Comparison of ENCODE assay signal across 17 mouse cellular contexts in genomic region chr14:76696729-76697128, GRCm38 (mm10).
DNase-seq lines count a peak whose midpoint lies in the region; ATAC-seq and TF ChIP-seq lines count a peak whose summit lies in the region.
"Had no signal": no experiment of that assay in that cellular context is flagged by ENCODE, and none has a peak within 500 bp of the region (broad histone marks: within the 10 kb centered on the region; RNA-seq: fewer than 3 reads in every experiment).

No protein-coding gene starts in this region.

- no peak for TF ChIP-seq POLR2A in brain, embryonic 14.5 days (IDR thresholded peaks at IDR 0.05; ENCODE audit: borderline replicate concordance, extremely low read depth, insufficient read depth, insufficient read length, poor library complexity, severe bottlenecking)

- no peaks in the 10 kb centered on the region for H3K9me3 ChIP-seq in kidney, embryonic 14.5 days (ENCODE audit: control insufficient read depth, low read length)
- no peaks in the 10 kb centered on the region for H3K9me3 ChIP-seq in hindbrain, postnatal 0 days (ENCODE audit: low read length)
- H3K9me3 ChIP-seq: liver, embryonic 12.5 days; megakaryocyte, embryonic 14.5 days had no signal

- H3K9ac ChIP-seq in kidney, embryonic 14.5 days (ENCODE audit: low read depth, low read length), result no peak overlapping the region
- no peak overlapping the region for H3K9ac ChIP-seq in hindbrain, postnatal 0 days (replicated peaks; ENCODE audit: low read length)
- H3K9ac ChIP-seq: liver, embryonic 12.5 days had no signal

- H3K4me3 ChIP-seq in kidney, embryonic 14.5 days (ENCODE audit: low read length), result no peak overlapping the region
- H3K4me3 ChIP-seq in hindbrain, postnatal 0 days (ENCODE audit: low read length), result no peak overlapping the region
- H3K4me3 ChIP-seq: liver, embryonic 12.5 days; megakaryocyte, embryonic 14.5 days had no signal

- H3K4me1 ChIP-seq in kidney, embryonic 14.5 days (ENCODE audit: control insufficient read depth, insufficient read depth, low read length), result peaks cover 50% of the 10 kb centered on the region
- H3K4me1 ChIP-seq in hindbrain, postnatal 0 days (ENCODE audit: insufficient read depth, low read length), result 0 out of 2 replicates have a peak, but pooled peaks cover 4% of the 10 kb centered on the region

- H3K27ac ChIP-seq in kidney, embryonic 14.5 days (ENCODE audit: low read depth, low read length), result peak overlapping the region; percentile 66; the same call in 1 of the 2 replicates
- peak overlapping the region; percentile 45; the same call in 1 of the 2 replicates for H3K27ac ChIP-seq in hindbrain, postnatal 0 days
- H3K27ac ChIP-seq: liver, embryonic 12.5 days had no signal

- ATAC-seq in kidney, embryonic 14.5 days (ENCODE audit: low FRiP score, low TSS enrichment), result no peak
- peak; percentile 77 for ATAC-seq in hindbrain, postnatal 0 days
- ATAC-seq: lung, postnatal 0 days had no signal

- H3K27me3 ChIP-seq in kidney, embryonic 14.5 days (ENCODE audit: control insufficient read depth, insufficient read depth, low read length), result no peaks in the 10 kb centered on the region
- H3K27me3 ChIP-seq in hindbrain, postnatal 0 days (ENCODE audit: insufficient read depth, low read length), result no peaks in the 10 kb centered on the region
- H3K27me3 ChIP-seq: liver, embryonic 12.5 days; megakaryocyte, embryonic 14.5 days had no signal

- no peak overlapping the region for H3K4me2 ChIP-seq in kidney, embryonic 14.5 days (replicated peaks; ENCODE audit: low read depth, low read length)
- H3K4me2 ChIP-seq in hindbrain, postnatal 0 days (ENCODE audit: low read depth, low read length), result no peak overlapping the region

- 51% methylated on average over 4 of the region's 4 CpGs for WGBS in kidney, embryonic 14.5 days
- 43% methylated on average over 4 of the region's 4 CpGs for WGBS in hindbrain, postnatal 0 days

- no peak for TF ChIP-seq CTCF in brain, embryonic 14.5 days (IDR thresholded peaks at IDR 0.05; ENCODE audit: borderline replicate concordance, extremely low read depth, insufficient read depth, insufficient read length)
- no peak for TF ChIP-seq CTCF in hindbrain, postnatal 0 days (IDR thresholded peaks at IDR 0.05; ENCODE audit: low read depth)

- no peaks in the 10 kb centered on the region for H3K36me3 ChIP-seq in kidney, embryonic 14.5 days (ENCODE audit: control insufficient read depth, insufficient read depth, low read length)
- no peaks in the 10 kb centered on the region for H3K36me3 ChIP-seq in hindbrain, postnatal 0 days (ENCODE audit: insufficient read depth, low read length)
- H3K36me3 ChIP-seq: liver, embryonic 12.5 days had no signal

- DNase-seq in kidney, postnatal 4 days, result no peak
- DNase-seq in 416B (ENCODE audit: low read depth), result peak; percentile 43
- peak; percentile 71 for DNase-seq in brain, embryonic 14.5 days (ENCODE audit: low read depth)
- DNase-seq in hindbrain, postnatal 0 days (ENCODE audit: low spot score), result peak; percentile 57
- no peak for DNase-seq in layer of hippocampus, adult 9-11 months
- DNase-seq in thymus, postnatal 4 days, result no peak
- no peak for DNase-seq in urinary bladder, postnatal 10 days (ENCODE audit: low spot score)
- DNase-seq: adrenal gland, adult 8-10 months; cerebellum, adult 18-20 months; gastrocnemius, postnatal 10 days; kidney, adult 8-10 months; retina, postnatal 1 day; thymus, adult 2 months had no signal

Comparison
In these comparisons a context has a peak if more than half of its experiments do, and no peak if none do; other contexts are left out.
1. DNase-seq: peak in 416B (single experiment), brain, embryonic 14.5 days (single experiment) and hindbrain, postnatal 0 days (single experiment); none in kidney, postnatal 4 days (0 of 2), layer of hippocampus, adult 9-11 months (single experiment), thymus, postnatal 4 days (single experiment) and urinary bladder, postnatal 10 days (single experiment).